Mouse (Mus musculus) spleen, adult 2 months (tissue): Measurements from ENCODE around the gene Vhl. TPM values are rescaled to one million over a fixed set of nuclear protein-coding genes. Genes with fewer than 3 reads are reported as not detected.

Source experiments
- DNase-seq, 2 experiments: peaks; one replicate each; pipeline versions ENCODE4 v3.0.0 to v3.0.0-alpha.2; 2012 to 2021; ENCODE audit warnings: low spot score in 2 of 2, low read depth in 1 of 2
- H3K27ac ChIP-seq: fragments of 200-500 bp; 2 replicates; pipeline ENCODE4 v1.5.1; 2012; ENCODE audit warnings: low read length, inconsistent platforms; ENCODE audit not compliant: insufficient read depth
- H3K27me3 ChIP-seq: fragments of 200-500 bp; 2 replicates; pipeline ENCODE4 v1.6.1; 2012; ENCODE audit warnings: mild to moderate bottlenecking, moderate library complexity, low read length, inconsistent platforms; ENCODE audit not compliant: control insufficient read depth, insufficient read depth
- H3K36me3 ChIP-seq: fragments of 200-500 bp; 2 replicates; pipeline ENCODE4 v1.6.1; 2012; ENCODE audit warnings: mild to moderate bottlenecking, low read length, inconsistent platforms; ENCODE audit not compliant: control insufficient read depth, insufficient read depth
- H3K4me1 ChIP-seq: fragments of 200-500 bp; 2 replicates; pipeline ENCODE4 v1.6.1; 2011; ENCODE audit warnings: inconsistent platforms; ENCODE audit not compliant: control insufficient read depth, insufficient read depth, insufficient read length
- H3K4me3 ChIP-seq: fragments of 200-500 bp; 2 replicates; pipeline ENCODE4 v1.5.1; 2011; ENCODE audit warnings: mild to moderate bottlenecking, inconsistent platforms; ENCODE audit not compliant: insufficient read depth, insufficient read length; ENCODE audit errors: extremely low read depth
- CTCF ChIP-seq: fragments of 200-500 bp; IDR thresholded peaks from 2 replicates; pipeline ENCODE4 v1.5.1; 2011; ENCODE audit warnings: mild to moderate bottlenecking, inconsistent platforms; ENCODE audit not compliant: insufficient read depth, insufficient read length, insufficient replicate concordance; ENCODE audit errors: extremely low read depth
- POLR2A ChIP-seq: fragments of 200-500 bp; IDR thresholded peaks from 2 replicates; pipeline ENCODE4 v1.6.1; 2011; ENCODE audit warnings: low read depth, low read length, inconsistent platforms
- WGBS: fragments of 180-500 bp; shearing (Covaris S2); methylation state at CpG from one replicate; pipeline ENCODE4 v1.1.7; 2018; 5-methylcytosine and 5-hydroxymethylcytosine counted together
- polyA plus RNA-seq: library from polyadenylated mRNA; depleted of rRNA; stranded (reverse); fragments of >200 nt; gene quantifications from 2 replicates; pipeline ENCODE4 v1.2.3, GENCODE M21; 2012; rRNA removed

Gene Vhl
- polyA plus RNA-seq, 1 experiment = 19.3 TPM

DNA sequence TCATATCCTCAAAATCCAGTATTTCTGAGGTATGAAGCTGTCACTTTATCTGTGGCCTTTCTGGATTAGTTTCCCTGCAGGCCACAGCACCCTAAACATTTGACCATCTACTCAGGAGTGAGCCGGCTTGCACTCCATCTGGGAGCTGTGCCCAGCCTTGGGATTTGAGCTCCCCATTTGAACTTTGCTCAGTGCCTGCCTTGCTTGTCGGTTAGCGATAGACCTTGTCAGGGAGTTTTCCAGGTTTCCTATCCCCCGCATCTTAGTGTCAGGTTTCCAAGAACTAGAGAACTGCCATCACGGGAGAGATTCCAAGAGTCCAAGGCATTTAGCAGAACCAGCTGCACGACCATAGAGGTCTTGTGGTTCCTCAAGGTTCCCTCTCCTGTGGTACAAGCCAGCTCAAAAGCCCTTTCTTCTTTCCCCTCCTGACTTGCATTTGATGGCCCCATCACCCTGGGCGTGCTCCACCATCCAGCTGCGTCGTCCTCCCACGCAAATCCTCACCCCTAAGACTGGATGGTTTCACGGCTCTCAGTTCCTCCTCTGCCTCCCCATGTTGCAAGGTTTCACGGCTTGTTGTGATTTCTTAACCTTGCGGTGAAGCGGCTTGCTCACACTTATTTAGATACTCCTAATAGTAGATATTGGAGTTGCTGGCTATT is 53.4 kb downstream of the Vhl start:
- peak overlapping the region; percentile 18; the same call in 1 of the 2 replicates for H3K27ac ChIP-seq
- 64% methylated on average over 14 of the region's 14 CpGs for WGBS
- H3K36me3 ChIP-seq = peaks cover 14% of the 10 kb centered on the region
- peak in 1 of 2 experiments; percentile 49 for DNase-seq
- TF ChIP-seq POLR2A (no peak), CTCF (no peak)
- peaks cover 9% of the 10 kb centered on the region; the same call in 1 of the 2 replicates for H3K4me1 ChIP-seq
- no peaks in the 10 kb centered on the region for H3K27me3 ChIP-seq
- H3K4me3 ChIP-seq = no peak overlapping the region

DNA sequence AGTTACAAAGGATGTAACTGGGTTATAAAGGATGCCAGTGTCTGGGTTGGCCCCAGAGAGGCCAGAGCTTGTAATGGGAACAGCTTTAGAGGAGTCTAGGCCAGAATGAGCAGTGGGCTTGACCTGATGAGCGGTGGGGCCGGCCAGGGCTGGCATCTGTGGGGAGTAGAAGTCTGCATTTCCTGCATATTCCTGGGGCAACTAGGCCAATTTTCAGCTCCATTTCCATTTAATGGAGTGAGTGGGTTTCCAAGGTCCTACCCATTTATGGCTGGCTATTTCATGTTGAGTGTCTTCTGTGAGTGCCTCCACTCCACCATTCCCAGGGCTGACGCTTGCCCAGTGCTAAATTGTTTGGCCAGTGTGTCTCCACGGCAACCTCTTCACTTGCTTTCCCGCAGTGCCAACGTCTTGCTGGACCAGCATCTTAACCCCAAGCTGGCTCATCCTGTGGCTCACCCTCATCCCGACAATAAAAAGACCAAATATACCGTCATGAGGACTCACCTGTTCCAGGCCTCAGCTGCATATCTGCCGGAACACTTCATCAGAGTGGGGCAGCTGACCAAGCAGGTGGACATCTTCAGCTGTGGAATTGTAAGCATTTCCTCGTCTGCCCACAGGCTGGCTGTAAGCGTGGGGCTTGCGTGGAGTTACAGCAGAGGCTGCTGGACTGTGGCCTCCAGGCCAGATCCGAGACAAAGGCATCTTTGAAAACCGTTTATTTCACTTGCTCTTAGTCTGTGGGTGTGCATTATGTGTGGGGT is 54.7 kb downstream of the Vhl start:
- 92% methylated on average over 14 of the region's 14 CpGs for WGBS
- DNase-seq = no peak
- no peak overlapping the region for H3K4me3 ChIP-seq
- no peak overlapping the region for H3K27ac ChIP-seq
- peaks cover 15% of the 10 kb centered on the region for H3K36me3 ChIP-seq
- no peaks in the 10 kb centered on the region for H3K27me3 ChIP-seq
- H3K4me1 ChIP-seq = peaks cover 9% of the 10 kb centered on the region; the same call in 1 of the 2 replicates
- TF ChIP-seq CTCF (no peak), POLR2A (no peak)

DNA sequence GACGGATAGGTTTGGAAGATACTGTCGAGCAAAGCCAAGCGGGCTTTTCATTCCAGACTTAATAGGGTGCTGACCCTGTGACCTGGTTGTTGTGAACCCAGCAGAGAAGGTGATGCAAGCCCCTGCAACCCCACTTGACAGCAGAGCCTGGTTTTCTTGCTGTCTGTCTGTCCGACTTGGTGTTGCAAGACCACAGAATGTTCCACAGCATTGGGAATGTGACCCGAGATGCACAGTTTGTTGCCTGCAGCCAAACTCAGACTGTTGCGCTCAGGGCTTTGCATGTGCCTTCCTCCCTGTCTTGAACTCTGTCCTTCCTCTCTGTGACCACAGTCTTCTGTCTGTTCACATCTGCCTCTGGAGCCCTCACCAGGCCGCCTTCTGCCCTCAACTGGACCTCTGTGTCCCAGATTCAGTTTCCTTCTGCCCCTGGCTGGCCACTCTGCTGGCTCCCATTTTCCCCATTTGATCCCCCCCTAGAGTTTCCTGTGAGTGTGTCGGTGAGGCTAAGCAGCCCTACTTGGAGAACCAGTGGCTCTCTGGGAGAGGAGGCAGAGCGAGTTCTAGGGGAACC is 56.3 kb downstream of the Vhl start:
- peaks cover 9% of the 10 kb centered on the region; the same call in 1 of the 2 replicates for H3K4me1 ChIP-seq
- H3K27me3 ChIP-seq = no peaks in the 10 kb centered on the region
- H3K4me3 ChIP-seq = no peak overlapping the region
- DNase-seq = no peak
- H3K36me3 ChIP-seq = peaks cover 18% of the 10 kb centered on the region
- peak overlapping the region; percentile 1; the same call in 1 of the 2 replicates for H3K27ac ChIP-seq
- TF ChIP-seq CTCF (no peak), POLR2A (no peak)
- WGBS = 71% methylated on average over 9 of the region's 9 CpGs

Other genes with a start within 250 kb of the Vhl start
- 17.1 and 22.1 TPM in 2 replicates for gene Tada3, start 246.1 kb upstream of the Vhl start, polyA plus RNA-seq
- gene Arpc4, start 245.8 kb upstream of the Vhl start, polyA plus RNA-seq = 87.2 and 94.8 TPM in 2 replicates
- gene Ttll3, start 234.7 kb upstream of the Vhl start, polyA plus RNA-seq = 20.9 and 21.2 TPM in 2 replicates
- gene Rpusd3, start 204.6 kb upstream of the Vhl start, polyA plus RNA-seq = 29.2 and 53.2 TPM in 2 replicates
- gene Cidec, start 188.2 kb upstream of the Vhl start, polyA plus RNA-seq = 4.7 and 7.8 TPM in 2 replicates
- gene Jagn1, start 181.4 kb upstream of the Vhl start, polyA plus RNA-seq = 32.2 and 33.6 TPM in 2 replicates
- 0.61 and 1.3 TPM in 2 replicates for gene Il17re, start 165.5 kb upstream of the Vhl start, polyA plus RNA-seq
- gene Il17rc, start 152.5 kb upstream of the Vhl start, polyA plus RNA-seq = 10.9 and 12.4 TPM in 2 replicates
- gene Creld1, start 140.7 kb upstream of the Vhl start, polyA plus RNA-seq = 7.8 and 8.4 TPM in 2 replicates
- 0.04 TPM in 2 replicates for gene Prrt3, start 122.0 kb upstream of the Vhl start, polyA plus RNA-seq
- gene Emc3, start 92.3 kb upstream of the Vhl start, polyA plus RNA-seq = 18.2 and 20.0 TPM in 2 replicates
- gene Fancd2, start 92.3 kb upstream of the Vhl start, polyA plus RNA-seq = 2.3 and 2.8 TPM in 2 replicates
- not detected in 2 replicates for gene Fancd2os, start 23.2 kb upstream of the Vhl start, polyA plus RNA-seq
- 97.5 and 107 TPM in 2 replicates for gene Brk1, start 19.2 kb upstream of the Vhl start, polyA plus RNA-seq
- 42.4 and 56.2 TPM in 2 replicates for gene Irak2, start 14.5 kb downstream of the Vhl start, polyA plus RNA-seq
- 24.3 and 27.4 TPM in 2 replicates for gene Tatdn2, start 73.1 kb downstream of the Vhl start, polyA plus RNA-seq
- 0.54 TPM in 1 of 2 replicates, not detected in the other for gene Ghrl, start 95.9 kb downstream of the Vhl start, polyA plus RNA-seq
- gene Sec13, start 116.8 kb downstream of the Vhl start, polyA plus RNA-seq = 80.0 and 81.8 TPM in 2 replicates